Mouse (Mus musculus) urinary bladder, postnatal 14 days (tissue): Measurements from ENCODE around the gene Kifc1.
A peak's percentile ranks its signal among the peaks of the same experiment; 100 is the strongest.

ENCODE experiments used
- DNase-seq: peaks from one replicate; pipeline ENCODE4 v3.0.0; 2021; ENCODE audit warnings: low spot score

Gene Kifc1

GRCm38 (mm10) chr17:33890533-33891059 is at the start of gene Kifc1:
Gene Kifc1, minus strand, starts transcription at chr17:33890661.
- DNase-seq, result peak; percentile 99

- no peak for DNase-seq
Observed at GRCm38 (mm10) chr17:33938783-33939182, 48.3 kb upstream of the Kifc1 start.

DNA sequence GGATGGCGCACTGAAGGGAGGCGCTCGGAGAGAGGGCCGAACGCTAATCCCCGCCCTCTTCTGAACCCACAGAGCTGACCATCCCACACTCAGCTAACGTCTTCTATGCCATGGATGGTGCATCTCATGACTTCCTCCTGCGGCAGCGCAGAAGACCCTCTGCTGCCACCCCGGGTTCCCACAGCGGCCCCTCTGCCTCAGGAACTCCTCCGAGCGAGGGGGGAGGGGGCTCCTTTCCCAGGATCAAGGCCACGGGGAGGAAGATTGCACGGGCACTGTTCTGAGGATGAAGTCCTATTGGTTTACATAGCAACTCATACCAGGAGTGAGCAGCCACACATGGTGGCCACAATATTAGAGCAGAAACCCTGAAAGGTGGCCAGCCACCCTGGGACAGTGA is 46.5 kb upstream of the Kifc1 start:
- DNase-seq, result no peak

GRCm38 (mm10) chr17:33935422-33936055 is 45.1 kb upstream of the Kifc1 start:
- DNase-seq, result no peak

DNA sequence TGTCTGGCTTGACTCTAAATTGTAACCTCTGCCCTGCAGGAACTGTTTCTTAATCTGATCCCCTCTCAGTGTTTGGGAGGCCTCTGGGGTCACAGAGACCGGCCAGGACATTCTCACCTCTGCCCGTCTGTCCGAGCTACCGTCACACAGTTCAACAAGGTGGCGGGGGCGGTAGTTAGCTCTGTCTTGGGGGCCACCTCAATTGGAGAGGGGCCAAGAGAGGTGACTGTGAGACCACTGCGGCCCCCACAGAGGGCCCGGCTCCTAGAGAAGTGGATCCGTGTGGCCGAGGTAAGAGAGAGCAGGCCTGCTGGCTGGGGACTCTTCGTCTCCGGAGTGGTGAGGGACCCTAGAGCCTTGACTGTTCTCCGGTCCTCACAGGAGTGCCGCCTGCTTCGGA is 42.5 kb upstream of the Kifc1 start:
- no peak for DNase-seq

DNA sequence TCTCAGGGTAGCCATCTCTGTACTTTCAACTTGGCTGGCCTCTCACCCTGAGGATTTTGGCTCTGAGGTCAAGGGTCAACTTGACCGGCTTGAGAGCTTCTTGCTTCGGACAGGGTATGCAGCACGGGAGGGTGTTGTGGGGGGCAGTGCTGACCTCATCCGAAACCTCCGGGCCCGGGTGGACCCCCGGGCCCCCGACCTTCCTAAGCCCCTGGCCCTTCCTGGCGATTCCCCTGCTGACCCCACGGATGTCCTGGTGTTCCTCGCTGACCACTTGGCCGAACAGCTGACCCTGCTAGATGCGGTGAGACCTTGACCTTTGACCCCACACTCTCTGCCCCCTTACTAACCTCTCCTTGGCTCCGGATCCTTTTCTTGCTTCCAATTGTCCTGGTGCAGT is 42.0 kb upstream of the Kifc1 start:
- DNase-seq, result no peak

DNA sequence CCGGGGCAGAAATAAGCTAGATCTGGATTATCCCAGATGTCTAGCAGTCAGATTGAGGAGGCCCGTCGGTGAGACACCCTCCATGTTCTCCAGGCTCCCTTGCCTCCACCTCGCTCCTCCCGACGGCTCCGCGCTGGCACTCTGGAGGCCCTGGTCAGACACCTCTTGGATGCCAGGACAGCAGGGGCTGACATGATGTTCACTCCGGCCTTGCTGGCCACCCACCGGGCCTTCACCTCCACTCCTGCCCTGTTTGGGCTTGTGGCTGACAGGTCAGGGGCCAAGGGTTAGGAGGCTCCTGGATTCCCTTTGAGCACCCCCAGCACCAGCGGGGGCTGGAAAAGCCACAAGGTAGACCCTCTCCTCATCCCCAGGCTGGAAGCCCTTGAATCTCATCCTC is 41.5 kb upstream of the Kifc1 start:
- DNase-seq, result no peak

DNA sequence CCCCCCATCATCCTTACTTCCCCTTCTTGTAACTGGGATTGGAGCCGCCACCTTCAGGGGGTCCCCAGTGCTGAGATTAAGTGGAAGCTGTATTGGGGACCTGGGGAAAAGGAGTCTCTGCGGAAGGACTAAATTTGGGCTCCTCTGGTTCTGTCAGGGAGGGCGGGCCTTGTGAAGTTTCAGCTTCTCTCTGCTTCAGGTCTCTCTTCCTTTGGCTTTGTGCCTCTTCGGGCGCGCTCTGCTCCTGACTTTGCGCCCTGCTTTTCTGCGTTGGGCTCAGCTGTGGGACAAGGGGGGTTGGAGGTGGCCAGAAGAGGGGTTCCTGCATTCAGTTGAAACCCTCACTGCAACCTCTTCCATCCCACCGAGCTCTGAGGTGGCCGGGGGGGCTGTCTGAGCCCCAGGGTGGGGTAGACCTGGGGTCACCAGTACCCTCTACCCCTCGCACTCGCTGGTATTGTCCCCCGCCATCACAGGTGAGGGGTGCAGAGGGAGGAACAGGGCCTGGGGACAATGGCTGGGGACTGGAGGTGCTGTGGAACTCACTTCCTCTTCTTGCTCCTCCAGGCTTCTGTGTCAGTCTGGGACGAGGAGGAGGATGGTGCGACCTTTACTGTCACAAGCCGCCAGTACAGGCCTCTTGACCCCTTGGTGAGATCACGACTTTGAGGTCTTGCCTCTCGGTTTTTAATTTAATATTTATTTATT is 40.9 kb upstream of the Kifc1 start:
- no peak for DNase-seq

DNA sequence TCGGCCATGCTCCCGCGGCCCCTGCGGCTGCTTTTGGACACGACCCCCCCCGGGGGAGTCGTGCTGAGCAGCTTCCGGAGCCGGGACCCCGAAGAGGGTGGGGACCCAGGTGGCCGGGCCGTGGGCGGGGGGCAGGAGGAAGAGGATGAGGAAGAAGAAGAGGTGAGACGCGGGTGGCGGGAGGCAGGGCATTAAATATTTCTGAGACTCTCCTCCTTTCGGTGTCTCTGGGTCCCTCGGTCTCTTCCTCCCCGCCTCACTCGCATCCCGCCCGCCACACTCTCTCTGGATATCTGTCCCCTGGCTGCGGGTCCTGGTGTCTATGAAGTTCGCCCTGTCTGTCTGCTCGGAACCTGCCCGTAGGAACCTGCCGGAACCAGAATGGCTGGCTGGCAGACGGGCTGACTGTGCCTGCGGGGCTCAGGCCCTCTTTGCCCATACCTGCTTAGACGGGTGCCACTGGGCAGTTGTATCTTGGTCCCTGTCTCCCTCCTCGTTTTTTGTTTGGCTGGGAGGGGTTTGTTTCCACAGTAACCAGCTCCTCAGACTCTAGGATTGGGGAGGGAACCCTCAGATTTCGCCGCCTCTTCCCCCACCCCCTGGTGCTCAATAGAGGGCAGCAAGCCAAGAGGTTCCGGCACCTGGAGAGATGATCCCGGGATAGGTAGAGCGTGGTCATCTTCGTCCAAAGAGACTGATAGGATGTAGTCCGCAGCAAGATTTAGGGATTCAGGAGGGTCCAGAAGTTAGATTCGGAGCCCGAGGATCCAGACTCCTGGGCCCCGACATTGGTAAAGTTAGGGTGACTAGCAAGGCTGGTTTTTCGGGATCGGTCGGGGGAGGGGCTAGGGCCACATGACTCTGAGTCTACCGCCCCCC is 40.1 kb upstream of the Kifc1 start:
- peak; percentile 82 for DNase-seq

GRCm38 (mm10) chr17:33929371-33930279 is 39.2 kb upstream of the Kifc1 start, which contains the start of gene Rgl2:
Gene Rgl2, plus strand, starts transcription at chr17:33929543.
- peak; percentile 92 for DNase-seq

- no peak for DNase-seq
Observed at GRCm38 (mm10) chr17:33928251-33928947, 37.9 kb upstream of the Kifc1 start.

DNA sequence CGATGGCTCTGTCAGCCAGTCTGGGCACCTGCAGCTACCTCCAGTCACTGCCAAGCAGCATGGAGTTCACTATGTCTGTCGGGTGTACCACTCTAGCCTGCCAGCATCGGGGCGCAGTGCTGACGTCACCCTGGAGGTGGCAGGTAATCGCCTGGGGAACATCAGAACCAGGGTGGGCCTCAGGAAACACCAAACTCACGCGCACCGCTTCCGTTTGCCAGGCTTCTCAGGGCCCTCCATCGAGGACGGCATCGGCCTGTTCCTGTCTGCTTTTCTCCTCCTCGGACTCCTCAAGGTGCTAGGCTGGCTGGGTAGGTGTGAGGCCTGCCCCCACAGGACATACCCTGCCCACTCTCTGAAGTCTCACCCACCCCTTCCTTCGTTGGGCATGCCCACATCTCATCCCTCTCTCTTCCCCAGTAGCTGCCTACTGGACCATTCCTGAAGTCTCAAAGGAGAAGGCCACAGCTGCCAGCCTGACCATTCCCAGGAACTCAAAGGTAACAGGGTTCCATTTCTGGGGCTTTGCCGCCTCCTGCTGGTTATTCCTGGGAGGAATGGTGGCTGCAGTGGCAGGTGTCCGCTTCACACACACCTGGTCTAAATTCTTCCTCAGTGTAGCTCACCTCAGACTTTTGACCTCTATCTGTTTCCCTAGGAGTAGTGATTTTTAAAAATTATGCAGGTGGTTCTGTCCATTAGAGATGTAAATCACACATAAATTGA is 35.9 kb upstream of the Kifc1 start:
- no peak for DNase-seq

- DNase-seq, result no peak
Observed at GRCm38 (mm10) chr17:33925406-33926116, 35.1 kb upstream of the Kifc1 start.

GRCm38 (mm10) chr17:33924577-33925283 is 34.3 kb upstream of the Kifc1 start:
- DNase-seq, result no peak

- DNase-seq, result no peak
Observed at GRCm38 (mm10) chr17:33921361-33921760, 30.9 kb upstream of the Kifc1 start.

GRCm38 (mm10) chr17:33920282-33921097 is 30.0 kb upstream of the Kifc1 start:
- peak; percentile 90 for DNase-seq

GRCm38 (mm10) chr17:33919351-33920281 is 29.2 kb upstream of the Kifc1 start:
- DNase-seq, result peak; percentile 90
